Mouse (Mus musculus) spleen, adult 2 months (tissue): Measurements from ENCODE around the gene Nme6. TPM values are rescaled to one million over a fixed set of nuclear protein-coding genes. Genes with fewer than 3 reads are reported as not detected.
"Not testable (repeated sequence)": the region's sequence is repeated elsewhere in the genome, so short reads cannot be mapped to it uniquely, and the experiment has no call there.

Source experiments
- DNase-seq, 2 experiments: peaks; one replicate each; pipeline versions ENCODE4 v3.0.0 to v3.0.0-alpha.2; 2012 to 2021; ENCODE audit warnings: low spot score in 2 of 2, low read depth in 1 of 2
- H3K27ac ChIP-seq: fragments of 200-500 bp; 2 replicates; pipeline ENCODE4 v1.5.1; 2012; ENCODE audit warnings: low read length, inconsistent platforms; ENCODE audit not compliant: insufficient read depth
- H3K27me3 ChIP-seq: fragments of 200-500 bp; 2 replicates; pipeline ENCODE4 v1.6.1; 2012; ENCODE audit warnings: mild to moderate bottlenecking, moderate library complexity, low read length, inconsistent platforms; ENCODE audit not compliant: control insufficient read depth, insufficient read depth
- H3K36me3 ChIP-seq: fragments of 200-500 bp; 2 replicates; pipeline ENCODE4 v1.6.1; 2012; ENCODE audit warnings: mild to moderate bottlenecking, low read length, inconsistent platforms; ENCODE audit not compliant: control insufficient read depth, insufficient read depth
- H3K4me1 ChIP-seq: fragments of 200-500 bp; 2 replicates; pipeline ENCODE4 v1.6.1; 2011; ENCODE audit warnings: inconsistent platforms; ENCODE audit not compliant: control insufficient read depth, insufficient read depth, insufficient read length
- H3K4me3 ChIP-seq: fragments of 200-500 bp; 2 replicates; pipeline ENCODE4 v1.5.1; 2011; ENCODE audit warnings: mild to moderate bottlenecking, inconsistent platforms; ENCODE audit not compliant: insufficient read depth, insufficient read length; ENCODE audit errors: extremely low read depth
- CTCF ChIP-seq: fragments of 200-500 bp; IDR thresholded peaks from 2 replicates; pipeline ENCODE4 v1.5.1; 2011; ENCODE audit warnings: mild to moderate bottlenecking, inconsistent platforms; ENCODE audit not compliant: insufficient read depth, insufficient read length, insufficient replicate concordance; ENCODE audit errors: extremely low read depth
- POLR2A ChIP-seq: fragments of 200-500 bp; IDR thresholded peaks from 2 replicates; pipeline ENCODE4 v1.6.1; 2011; ENCODE audit warnings: low read depth, low read length, inconsistent platforms
- WGBS: fragments of 180-500 bp; shearing (Covaris S2); methylation state at CpG from one replicate; pipeline ENCODE4 v1.1.7; 2018; 5-methylcytosine and 5-hydroxymethylcytosine counted together
- polyA plus RNA-seq: library from polyadenylated mRNA; depleted of rRNA; stranded (reverse); fragments of >200 nt; gene quantifications from 2 replicates; pipeline ENCODE4 v1.2.3, GENCODE M21; 2012; rRNA removed

Nme6 gene
- polyA plus RNA-seq: 9.4 and 10.0 TPM in 2 replicates

- peak within 1 kb of the TSS; percentile 81 for H3K4me3 ChIP-seq
- peak within 1 kb of the TSS; percentile 75 for H3K27ac ChIP-seq
- no peaks in the 10 kb centered on the region for H3K27me3 ChIP-seq
- under 1% methylated on average over 32 of the region's 32 CpGs for WGBS
- H3K4me1 ChIP-seq: peaks cover 7% of the 10 kb centered on the region
- peak; percentile 79 to 81 for DNase-seq
- H3K36me3 ChIP-seq: no peaks in the 10 kb centered on the region
- TF ChIP-seq POLR2A (no peak; the same call in 1 of the 2 replicates), CTCF (peak; percentile 33; the same call in 1 of the 2 replicates)
These were observed at the start of gene Nme6 for GRCm38 (mm10) chr9:109832391-109833087. TSS of gene Nme6 (plus strand) at chr9:109832749.

- H3K4me3 ChIP-seq, H3K4me1 ChIP-seq, H3K27ac ChIP-seq, H3K27me3 ChIP-seq, H3K36me3 ChIP-seq, DNase-seq: not testable (repeated sequence)
- whole genome bisulfite sequencing: 81% methylated on average over 4 of the region's 4 CpGs
These were observed 42.0 kb upstream of the Nme6 start, which contains the start of gene Fbxw27 for GRCm38 (mm10) chr9:109790570-109790969. TSS of gene Fbxw27 (minus strand) at chr9:109790670.

DNA sequence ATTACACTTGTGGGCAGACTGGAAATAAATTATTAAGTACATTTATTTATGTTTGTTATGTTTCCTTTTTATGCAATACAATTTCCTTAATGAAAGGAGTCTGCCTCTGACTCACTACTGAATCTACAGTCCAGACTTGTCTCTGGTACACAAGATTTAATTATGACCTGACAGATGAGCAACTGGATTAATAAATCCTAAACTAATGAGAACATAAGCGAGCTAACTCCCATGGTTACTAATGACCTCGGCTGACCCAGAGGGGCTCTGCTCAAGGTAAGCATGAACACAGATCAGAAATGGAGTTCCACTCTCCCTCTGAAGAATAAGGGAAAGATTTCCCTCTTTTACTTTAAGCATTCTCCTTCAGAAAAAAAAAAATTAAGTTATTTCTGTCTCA lies 37.3 kb upstream of the Nme6 start:
- no peak for TF ChIP-seq POLR2A
- no peak for TF ChIP-seq CTCF
- DNase-seq: no peak
- 87% methylated on average over 2 of the region's 2 CpGs for WGBS
- no peak overlapping the region for H3K27ac ChIP-seq
- H3K4me1 ChIP-seq: no peaks in the 10 kb centered on the region
- H3K27me3 ChIP-seq: no peaks in the 10 kb centered on the region
- H3K36me3 ChIP-seq: no peaks in the 10 kb centered on the region
- H3K4me3 ChIP-seq: no peak overlapping the region

GRCm38 (mm10) chr9:109795811-109796210 lies 36.7 kb upstream of the Nme6 start:
- Histone ChIP-seq H3K27ac (no peak overlapping the region), H3K27me3 (no peaks in the 10 kb centered on the region), H3K4me1 (no peaks in the 10 kb centered on the region), H3K36me3 (no peaks in the 10 kb centered on the region), H3K4me3 (no peak overlapping the region)
- DNase-seq: no peak
- no peak for TF ChIP-seq CTCF
- TF ChIP-seq POLR2A: no peak
- 83% methylated on average over 2 of the region's 2 CpGs for WGBS

DNA sequence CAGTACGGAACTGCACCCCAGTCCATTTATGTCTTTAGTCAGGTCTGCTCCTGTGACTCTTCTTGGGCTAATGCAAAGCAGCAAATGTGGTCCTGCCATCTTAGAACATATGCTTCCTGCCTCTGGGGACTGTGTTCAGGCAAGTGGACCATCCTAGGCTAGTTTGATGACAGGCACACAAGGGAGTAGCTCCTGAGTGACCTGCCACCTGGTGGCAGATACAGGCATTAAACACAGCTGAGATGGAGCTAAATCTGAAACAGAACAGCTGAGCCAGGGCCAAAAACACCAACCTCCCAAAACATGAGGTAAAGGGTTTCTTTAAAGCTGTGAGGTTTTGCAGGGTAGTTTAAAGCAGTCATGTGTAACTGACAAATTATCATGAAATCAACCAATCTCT lies 34.5 kb upstream of the Nme6 start:
- DNase-seq: peak in 1 of 2 experiments; percentile 7

DNA sequence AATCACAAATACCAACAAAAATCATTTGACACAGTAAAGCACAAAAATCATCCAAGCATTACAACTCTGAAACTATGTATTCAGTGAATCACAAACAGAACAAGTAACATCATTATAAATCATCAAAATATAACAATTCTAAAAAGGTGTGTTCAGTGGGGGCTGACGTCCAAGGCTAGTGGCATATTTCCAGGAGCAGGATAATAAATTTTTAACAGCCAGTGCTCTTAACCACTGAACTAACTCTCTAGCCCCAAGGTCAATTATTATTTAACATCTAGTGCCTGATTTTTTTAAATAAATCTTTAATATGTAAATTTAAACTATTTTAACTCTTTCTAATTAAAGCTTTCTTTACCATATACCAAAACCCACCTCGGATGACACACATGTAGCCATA lies 27.0 kb upstream of the Nme6 start:
- H3K27ac ChIP-seq, DNase-seq, H3K4me3 ChIP-seq, H3K4me1 ChIP-seq, H3K36me3 ChIP-seq, H3K27me3 ChIP-seq: not testable (repeated sequence)
- 89% methylated on average over 2 of the region's 2 CpGs for WGBS

More for the DNA sequence above, 34.5 kb upstream of the Nme6 start:
- TF ChIP-seq POLR2A (no peak), CTCF (peak; percentile 18; the same call in 1 of the 2 replicates)
- Histone ChIP-seq H3K4me3 (no peak overlapping the region), H3K27me3 (no peaks in the 10 kb centered on the region), H3K27ac (no peak overlapping the region), H3K4me1 (no peaks in the 10 kb centered on the region), H3K36me3 (no peaks in the 10 kb centered on the region)
- WGBS: 97% methylated on average over 1 of the region's 1 CpGs

GRCm38 (mm10) chr9:109806260-109806659 lies 26.3 kb upstream of the Nme6 start:
- no peaks in the 10 kb centered on the region for H3K4me1 ChIP-seq
- H3K4me3 ChIP-seq: no peak overlapping the region
- TF ChIP-seq POLR2A (no peak), CTCF (no peak)
- H3K27me3 ChIP-seq: no peaks in the 10 kb centered on the region
- WGBS: 37% methylated on average over 1 of the region's 1 CpGs
- no peaks in the 10 kb centered on the region for H3K36me3 ChIP-seq
- H3K27ac ChIP-seq: no peak overlapping the region
- no peak for DNase-seq
